Mouse (Mus musculus): ENCODE measurements around the gene Ptprd.

GRCm38 (mm10) chr4:76137901-76138300 lies 2073.9 kb downstream of the Ptprd start:
- TF ChIP-seq CTCF (IDR thresholded peaks at IDR 0.05) (no peak), EP300 (IDR thresholded peaks at IDR 0.05) (no peak)

Data from lung, postnatal 0 days (tissue).